9 mouse cellular contexts compared by ENCODE assay signal in the genomic region with DNA sequence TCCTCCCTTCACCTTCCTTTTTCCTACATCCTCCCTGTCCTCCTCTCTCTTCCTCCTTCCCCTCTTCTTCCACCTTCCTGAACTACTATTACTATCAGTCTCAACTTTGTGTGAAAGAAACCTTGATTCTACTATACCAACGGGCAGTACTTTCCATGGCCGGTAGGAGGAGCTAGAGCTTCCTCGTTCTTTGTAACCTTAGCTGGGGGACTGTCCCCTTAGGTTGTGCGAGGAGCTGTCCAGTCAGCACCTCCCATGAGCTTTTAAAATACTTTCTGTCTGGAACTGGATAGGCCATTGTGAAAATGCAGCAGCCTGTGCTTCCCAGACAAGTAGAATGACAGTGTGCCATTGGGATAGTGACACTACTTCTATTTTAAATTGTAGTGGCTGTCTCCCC. TPM values are rescaled to one million over a fixed set of nuclear protein-coding genes. Genes with fewer than 3 reads are reported as not detected.
DNase-seq lines count a peak whose midpoint lies in the region; ATAC-seq and TF ChIP-seq lines count a peak whose summit lies in the region.
"Had no signal": no experiment of that assay in that cellular context is flagged by ENCODE, and none has a peak within 500 bp of the region (broad histone marks: within the 10 kb centered on the region; RNA-seq: fewer than 3 reads in every experiment).

No protein-coding gene starts in this region.

- intact Hi-C loops in left cerebral cortex, postnatal 25 days (cut with DNase I) = loop anchor here (2.0 to 10.0 kb wide), 3 partner anchors 49 to 553 kb away; no protein-coding TSS in a partner anchor

- H3K4me1 ChIP-seq in midbrain, embryonic 11.5 days (ENCODE audit: control insufficient read depth, insufficient read depth, low read length) = no peaks in the 10 kb centered on the region
- peaks cover 16% of the 10 kb centered on the region for H3K4me1 ChIP-seq in midbrain, embryonic 15.5 days
- H3K4me1 ChIP-seq in midbrain, postnatal 0 days (ENCODE audit: insufficient read depth, low read length) = 0 out of 2 replicates have a peak, but pooled peaks cover 3% of the 10 kb centered on the region

- 0 out of 2 replicates have a peak, but pooled peaks have one; percentile 14 for ATAC-seq in midbrain, embryonic 11.5 days (ENCODE audit: low FRiP score)
- ATAC-seq in midbrain, embryonic 15.5 days (replicated peaks) = no peak
- peak; percentile 84 to 85 for ATAC-seq in hematopoietic stem cell, adult 5-6 weeks (replicated peaks in 1 of 2; ENCODE audit: insufficient read depth in 1 of 2, low FRiP score in 2 of 2, low TSS enrichment in 1 of 2, low read depth in 1 of 2, poor library complexity in 2 of 2, severe bottlenecking in 2 of 2)
- no peak for ATAC-seq in midbrain, postnatal 0 days (ENCODE audit: low FRiP score)

- H3K27me3 ChIP-seq in midbrain, embryonic 11.5 days (ENCODE audit: control insufficient read depth, insufficient read depth, low read length) = peaks cover 23% of the 10 kb centered on the region
- H3K27me3 ChIP-seq in midbrain, embryonic 15.5 days (replicated peaks) = 0 out of 2 replicates have a peak, but pooled peaks cover 3% of the 10 kb centered on the region
- 0 out of 2 replicates have a peak, but pooled peaks cover 4% of the 10 kb centered on the region for H3K27me3 ChIP-seq in midbrain, postnatal 0 days (ENCODE audit: insufficient read depth, low read length)

- H3K4me3 ChIP-seq in midbrain, embryonic 11.5 days (ENCODE audit: low read depth, low read length) = no peak overlapping the region
- H3K4me3 ChIP-seq in midbrain, embryonic 15.5 days = no peak overlapping the region
- H3K4me3 ChIP-seq in midbrain, postnatal 0 days (ENCODE audit: low read depth, low read length) = no peak overlapping the region

- no peak overlapping the region for H3K9ac ChIP-seq in midbrain, embryonic 11.5 days (ENCODE audit: low read length)
- no peak overlapping the region for H3K9ac ChIP-seq in midbrain, embryonic 15.5 days
- H3K9ac ChIP-seq in midbrain, postnatal 0 days (replicated peaks; ENCODE audit: low read length, poor library complexity, severe bottlenecking) = no peak overlapping the region

- no peak overlapping the region for H3K4me2 ChIP-seq in midbrain, embryonic 11.5 days
- H3K4me2 ChIP-seq in midbrain, embryonic 15.5 days = no peak overlapping the region
- no peak overlapping the region for H3K4me2 ChIP-seq in midbrain, postnatal 0 days (ENCODE audit: low read depth, low read length, poor library complexity, severe bottlenecking)

- H3K36me3 ChIP-seq in midbrain, embryonic 11.5 days (ENCODE audit: control insufficient read depth, insufficient read depth, low read length) = no peaks in the 10 kb centered on the region
- no peaks in the 10 kb centered on the region for H3K36me3 ChIP-seq in midbrain, embryonic 15.5 days (replicated peaks)
- no peaks in the 10 kb centered on the region for H3K36me3 ChIP-seq in midbrain, postnatal 0 days (ENCODE audit: insufficient read depth, low read length)

- no peak overlapping the region for H3K27ac ChIP-seq in midbrain, embryonic 11.5 days (ENCODE audit: low read depth, low read length)
- no peak overlapping the region for H3K27ac ChIP-seq in midbrain, embryonic 15.5 days
- no peak overlapping the region for H3K27ac ChIP-seq in midbrain, postnatal 0 days (ENCODE audit: low read depth, low read length)

- TF ChIP-seq CTCF in midbrain, postnatal 0 days (IDR thresholded peaks at IDR 0.05) = peak; percentile 80

- H3K9me3 ChIP-seq in midbrain, embryonic 11.5 days (ENCODE audit: control insufficient read depth, low read length) = no peaks in the 10 kb centered on the region
- no peaks in the 10 kb centered on the region for H3K9me3 ChIP-seq in midbrain, embryonic 15.5 days
- no peaks in the 10 kb centered on the region for H3K9me3 ChIP-seq in midbrain, postnatal 0 days (ENCODE audit: low read length)

- WGBS in midbrain, embryonic 11.5 days = 0% methylated on average over 4 of the region's 4 CpGs
- under 1% methylated on average over 4 of the region's 4 CpGs for WGBS in midbrain, embryonic 15.5 days
- 2% methylated on average over 4 of the region's 4 CpGs for WGBS in midbrain, postnatal 0 days

- peak; percentile 96 for DNase-seq in midbrain, embryonic 11.5 days (ENCODE audit: low spot score, missing footprints)
- peak; percentile 72 to 92 for DNase-seq in adrenal gland, adult (ENCODE audit: inconsistent age in 2 of 2, low spot score in 1 of 2)
- DNase-seq in cerebellum, postnatal 4 days (ENCODE audit: low spot score in 2 of 2) = peak; percentile 62 to 77
- peak; percentile 18 to 41 for DNase-seq in left cerebral cortex, postnatal 25 days (ENCODE audit: low spot score in 2 of 2)
- peak; percentile 78 for DNase-seq in midbrain, postnatal 0 days (ENCODE audit: low spot score)
- no peak for DNase-seq in B cell, adult 2 months

RNA-seq across cellular contexts. Expression of gene Rbfox1, which starts 3.3 kb away (rescaled TPM):
- 6.1 and 7.0 TPM in 2 replicates for polyA plus RNA-seq in midbrain, embryonic 11.5 days (2014; fragmentation: Nextera tagmentation; extraction: Ambion mirVana)
- polyA plus RNA-seq in midbrain, embryonic 15.5 days (2015; fragmentation: Nextera tagmentation; extraction: Ambion mirVana) = 223 and 238 TPM in 2 replicates
- not detected in 2 replicates for total RNA-seq in hematopoietic stem cell, adult 5-6 weeks (2017)
- 100 to 1,000 TPM; 322 to 343 TPM for total RNA-seq in left cerebral cortex, postnatal 25 days (2021)
- total RNA-seq in midbrain, postnatal 0 days (2014; rRNA removed) = 142 and 177 TPM in 2 replicates
- 242 and 278 TPM in 2 replicates for polyA plus RNA-seq in midbrain, postnatal 0 days (2015; fragmentation: Nextera tagmentation; extraction: Ambion mirVana)
- total RNA-seq: neutrophil, adult 5-6 weeks had no signal

Comparison
In these comparisons a context has a peak if more than half of its experiments do, and no peak if none do; other contexts are left out.
1. ATAC-seq: peak in midbrain, embryonic 11.5 days (single experiment) and hematopoietic stem cell, adult 5-6 weeks (2 of 2); none in midbrain, embryonic 15.5 days (single experiment) and midbrain, postnatal 0 days (single experiment).
2. DNase-seq: peak in midbrain, embryonic 11.5 days (single experiment), adrenal gland, adult (2 of 2), cerebellum, postnatal 4 days (2 of 2), left cerebral cortex, postnatal 25 days (2 of 2) and midbrain, postnatal 0 days (single experiment); none in B cell, adult 2 months (0 of 2).
3. RNA of gene Rbfox1, which starts 3.3 kb away (total RNA-seq): 322 to 343 TPM in left cerebral cortex, postnatal 25 days and 142 to 177 TPM in midbrain, postnatal 0 days; not detected in hematopoietic stem cell, adult 5-6 weeks; every median in the first group is over 100 times any median in the second.